ENCODE assay signal across 8 mouse cellular contexts in the genomic region with DNA sequence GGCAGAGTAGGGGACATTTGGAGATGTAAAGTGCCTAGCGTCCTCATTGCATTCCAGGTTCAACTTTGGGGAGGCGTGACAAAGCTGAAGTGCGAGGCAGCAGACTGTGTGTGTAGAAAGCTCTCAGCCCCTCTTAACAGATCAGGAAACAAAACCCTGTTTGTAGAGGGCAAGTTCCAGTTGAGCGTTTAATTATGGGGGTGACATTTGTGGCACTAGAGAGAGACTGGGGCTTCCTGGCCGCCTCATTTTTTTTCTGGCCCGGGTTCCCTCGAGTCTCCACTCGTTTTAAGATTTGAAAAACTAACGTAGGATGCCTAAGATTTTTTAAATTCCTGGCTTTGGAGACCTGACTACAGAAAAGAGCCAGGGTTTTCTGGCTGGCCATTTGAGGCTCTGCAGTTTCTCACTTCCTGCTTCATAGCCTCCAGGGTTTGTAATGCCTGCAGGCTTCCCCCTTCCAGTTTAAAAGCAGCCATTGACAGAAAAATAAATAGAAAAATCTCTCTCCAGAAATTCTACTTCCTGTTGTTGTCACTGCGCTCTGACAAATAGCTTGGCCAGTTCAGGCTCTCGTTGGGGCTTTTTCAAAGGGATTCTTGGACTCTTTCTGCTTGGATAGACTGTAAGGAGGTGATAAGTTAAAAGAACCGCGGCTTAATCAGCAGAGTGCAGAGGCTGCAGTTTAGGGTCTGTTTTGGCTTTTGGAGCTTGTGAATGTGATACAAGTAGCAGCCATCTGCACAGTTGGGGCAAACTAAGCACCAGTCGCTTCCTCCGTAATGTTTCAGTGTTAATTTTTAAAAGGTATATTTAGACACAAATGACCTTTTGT. TPM values are rescaled to one million over a fixed set of nuclear protein-coding genes. Genes with fewer than 3 reads are reported as not detected.
DNase-seq lines count a peak whose midpoint lies in the region; ATAC-seq and TF ChIP-seq lines count a peak whose summit lies in the region.

No protein-coding gene starts in this region.

- WGBS in embryonic facial prominence, embryonic 10.5 days = 10% methylated on average over 15 of the region's 15 CpGs
- 5% methylated on average over 15 of the region's 15 CpGs for WGBS in heart, embryonic 16.5 days
- 21% methylated on average over 15 of the region's 15 CpGs for WGBS in midbrain, embryonic 10.5 days

- H3K4me1 ChIP-seq in embryonic facial prominence, embryonic 10.5 days = peaks cover 64% of the 10 kb centered on the region
- peaks cover 58% of the 10 kb centered on the region for H3K4me1 ChIP-seq in heart, embryonic 16.5 days (ENCODE audit: control insufficient read depth, insufficient read depth, low read length)
- H3K4me1 ChIP-seq in midbrain, embryonic 10.5 days = peaks cover 68% of the 10 kb centered on the region

- H3K36me3 ChIP-seq in embryonic facial prominence, embryonic 10.5 days (replicated peaks) = peaks cover 8% of the 10 kb centered on the region
- no peaks in the 10 kb centered on the region for H3K36me3 ChIP-seq in heart, embryonic 16.5 days (ENCODE audit: control insufficient read depth, insufficient read depth)
- peaks cover 11% of the 10 kb centered on the region; the same call in 1 of the 2 replicates for H3K36me3 ChIP-seq in midbrain, embryonic 10.5 days

- no peaks in the 10 kb centered on the region for H3K27me3 ChIP-seq in Patski
- no peaks in the 10 kb centered on the region for H3K27me3 ChIP-seq in embryonic facial prominence, embryonic 10.5 days (replicated peaks; ENCODE audit: low read depth, poor library complexity, severe bottlenecking)
- no peaks in the 10 kb centered on the region for H3K27me3 ChIP-seq in heart, embryonic 16.5 days (ENCODE audit: control insufficient read depth, insufficient read depth, low read length)
- H3K27me3 ChIP-seq in midbrain, embryonic 10.5 days (ENCODE audit: low read depth, poor library complexity, severe bottlenecking) = no peaks in the 10 kb centered on the region

- H3K27ac ChIP-seq in embryonic facial prominence, embryonic 10.5 days (replicated peaks) = peak overlapping the region; percentile 79
- H3K27ac ChIP-seq in heart, embryonic 16.5 days (ENCODE audit: low read length) = peak overlapping the region; percentile 88
- peak overlapping the region; percentile 52; the same call in 1 of the 2 replicates for H3K27ac ChIP-seq in midbrain, embryonic 10.5 days (replicated peaks)

- no peak for DNase-seq in Patski (ENCODE audit: low read depth, low spot score)
- peak; percentile 46 for DNase-seq in embryonic facial prominence, embryonic 10.5 days (ENCODE audit: low spot score)
- peak; percentile 42 to 51 for DNase-seq in kidney, postnatal 36 days
- DNase-seq in midbrain, embryonic 10.5 days (ENCODE audit: low spot score) = no peak
- DNase-seq in right cerebral cortex, adult 18-20 months = no peak
- no peak for DNase-seq in thymus, postnatal 0 days (ENCODE audit: low spot score)
- DNase-seq in cerebellum, postnatal 14 days = no peak

- peak overlapping the region; percentile 59 for H3K4me2 ChIP-seq in heart, embryonic 16.5 days (ENCODE audit: low read depth, low read length)

- in situ Hi-C loops in Patski (cut with MboI; ENCODE audit: low pct_unique_long_range_greater_than_20kb) = no loop called here

- POLR2A ChIA-PET in Patski (lab: Charles Lee) = no interaction called here

- TF ChIP-seq CTCF in Patski (IDR thresholded peaks at IDR 0.05) = no peak

- CTCF ChIA-PET in Patski (lab: Charles Lee) = no interaction called here

- H3K9ac ChIP-seq in heart, embryonic 16.5 days (ENCODE audit: low read length) = peak overlapping the region; percentile 67

- no peaks in the 10 kb centered on the region for H3K9me3 ChIP-seq in embryonic facial prominence, embryonic 10.5 days
- no peaks in the 10 kb centered on the region for H3K9me3 ChIP-seq in heart, embryonic 16.5 days (replicated peaks; ENCODE audit: control insufficient read depth, low read length)
- no peaks in the 10 kb centered on the region for H3K9me3 ChIP-seq in midbrain, embryonic 10.5 days (replicated peaks)

- H3K4me3 ChIP-seq in embryonic facial prominence, embryonic 10.5 days = peak overlapping the region; percentile 30
- H3K4me3 ChIP-seq in heart, embryonic 16.5 days (ENCODE audit: low read length) = peak overlapping the region; percentile 33
- H3K4me3 ChIP-seq in midbrain, embryonic 10.5 days = no peak overlapping the region

- ATAC-seq in Patski = peak; percentile 51
- peak; percentile 43 for ATAC-seq in heart, embryonic 16.5 days (replicated peaks; ENCODE audit: extremely low read depth, insufficient read depth, low FRiP score)

RNA-seq across cellular contexts. Expression of a gene that starts 20.8 kb away (rescaled TPM):
- 58.8 TPM for polyA plus RNA-seq in Patski (2021)
- polyA plus RNA-seq in embryonic facial prominence, embryonic 10.5 days (2016; fragmentation: Nextera tagmentation; extraction: Ambion mirVana) = 22.6 and 25.2 TPM in 2 replicates
- polyA plus RNA-seq in heart, embryonic 16.5 days (2015; fragmentation: Nextera tagmentation; extraction: Ambion mirVana) = 16.4 and 18.4 TPM in 2 replicates
- 17.0 and 21.6 TPM in 2 replicates for polyA plus RNA-seq in midbrain, embryonic 10.5 days (2016; fragmentation: Nextera tagmentation; extraction: Ambion mirVana)
- polyA plus RNA-seq in thymus, postnatal 0 days (2015; fragmentation: Nextera tagmentation; extraction: Ambion mirVana) = 7.3 and 8.5 TPM in 2 replicates

Comparison
In these comparisons a context has a peak if more than half of its experiments do, and no peak if none do; other contexts are left out.
1. DNase-seq: peak in embryonic facial prominence, embryonic 10.5 days (single experiment) and kidney, postnatal 36 days (2 of 2); none in Patski (single experiment), midbrain, embryonic 10.5 days (single experiment), right cerebral cortex, adult 18-20 months (single experiment), thymus, postnatal 0 days (single experiment) and cerebellum, postnatal 14 days (0 of 2).
2. Peak in every context shown above with its lines, with median percentiles within 50 percentile points of each other: H3K27ac ChIP-seq.